Mouse (Mus musculus): ENCODE results near the gene Pdilt. TPM values are rescaled to one million over a fixed set of nuclear protein-coding genes. Genes with fewer than 3 reads are reported as not detected.

Pdilt gene
- total RNA-seq, 2 experiments from 2014 or later: not detected

DNA sequence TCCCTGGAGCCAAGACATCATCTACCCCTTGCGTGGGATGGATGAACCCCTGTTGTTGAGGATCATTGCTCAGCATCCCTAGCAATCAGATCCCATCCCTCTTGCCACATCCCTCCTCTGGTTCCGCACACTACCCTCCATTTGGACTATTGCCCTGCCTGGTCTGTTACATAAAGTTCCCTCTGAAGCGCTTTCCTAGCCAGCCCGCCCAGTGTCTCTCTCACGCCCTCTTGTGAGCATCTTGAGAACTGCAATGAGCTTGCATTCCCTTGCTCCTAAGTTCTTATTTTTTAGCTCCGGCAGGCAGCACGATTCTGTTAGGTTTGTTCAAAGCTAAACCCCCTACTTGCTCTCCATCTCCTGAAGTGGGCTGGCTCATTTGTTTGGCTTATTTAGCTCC, 10.2 kb downstream of the Pdilt start:
- peak; percentile 76 for ATAC-seq (replicated peaks; ENCODE audit: poor library complexity)

DNA sequence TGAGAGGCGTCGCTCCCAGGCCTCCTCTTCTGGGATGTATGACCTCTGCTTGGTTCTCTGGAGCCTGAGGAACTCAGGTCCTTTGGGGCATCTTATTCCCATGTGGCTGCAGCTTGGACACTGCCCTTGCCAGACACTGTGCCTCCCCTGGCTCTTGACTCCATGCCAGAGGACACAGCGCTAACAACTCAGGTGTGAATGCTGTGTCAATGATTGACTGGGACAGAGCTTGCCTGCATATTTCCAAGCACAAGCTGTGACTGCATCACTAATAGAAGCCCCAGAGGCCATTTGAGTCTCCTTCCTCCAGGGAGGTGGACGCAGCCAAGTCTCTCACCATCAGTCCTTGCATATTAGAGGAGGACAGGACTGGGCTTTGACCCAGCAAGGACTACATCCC, 12.1 kb downstream of the Pdilt start:
- ATAC-seq (replicated peaks; ENCODE audit: poor library complexity): no peak

DNA sequence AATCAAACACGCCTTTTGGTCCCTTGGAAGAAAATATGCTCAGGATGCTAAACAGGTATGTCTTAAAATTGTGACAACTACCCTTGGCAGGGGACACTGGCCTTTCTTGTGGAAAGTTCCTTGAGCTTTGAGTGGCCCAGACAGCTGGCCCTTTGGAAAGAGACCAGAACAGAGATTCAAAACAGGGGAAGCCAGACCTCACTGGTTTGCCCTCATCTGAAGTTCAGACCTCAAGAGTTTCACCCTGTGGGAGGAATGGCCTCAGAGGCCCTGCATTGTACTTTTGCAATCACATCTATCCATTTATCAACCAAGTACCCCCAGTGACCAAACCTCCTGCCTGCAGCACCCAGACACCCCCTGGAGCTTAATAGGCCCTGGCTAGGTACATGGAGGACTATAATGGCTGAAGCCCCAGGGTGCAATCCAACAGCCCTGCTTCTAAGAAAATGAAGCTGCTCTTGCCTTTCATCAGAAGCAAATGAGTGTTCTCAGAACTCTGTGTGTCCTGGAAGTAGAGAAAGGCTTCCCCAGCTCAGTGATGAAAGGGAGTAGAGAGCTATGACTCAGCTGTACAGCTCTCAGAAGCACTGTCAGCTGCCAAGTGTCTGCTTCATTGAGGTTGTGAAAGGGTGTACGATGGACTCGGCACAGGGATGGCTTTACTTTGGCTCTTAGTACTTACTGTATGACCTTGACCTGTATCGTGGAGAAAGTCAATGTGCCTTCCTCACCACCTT, 33.1 kb downstream of the Pdilt start:
- no peak for ATAC-seq (replicated peaks; ENCODE audit: poor library complexity)

DNA sequence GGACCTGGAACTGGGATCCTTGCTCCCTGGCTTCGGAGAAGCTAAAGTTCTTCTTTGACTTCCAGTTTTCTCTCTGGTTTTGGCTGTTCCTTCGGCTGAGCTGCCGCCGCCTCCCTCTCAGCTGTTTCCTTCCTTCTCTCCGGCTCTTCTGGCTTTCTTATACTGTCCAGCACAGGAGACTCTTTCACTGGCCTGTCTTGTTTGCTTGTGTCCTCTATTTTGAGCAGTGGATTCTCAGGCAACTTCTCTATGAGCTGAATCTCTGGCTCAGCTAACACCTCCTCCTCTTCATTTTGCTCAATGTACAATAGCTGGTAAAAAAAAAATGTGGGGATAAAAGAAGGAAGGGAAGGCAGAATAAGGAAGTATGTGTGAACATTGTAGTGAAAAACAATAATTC, 36.6 kb downstream of the Pdilt start:
- ATAC-seq (replicated peaks; ENCODE audit: poor library complexity): no peak

DNA sequence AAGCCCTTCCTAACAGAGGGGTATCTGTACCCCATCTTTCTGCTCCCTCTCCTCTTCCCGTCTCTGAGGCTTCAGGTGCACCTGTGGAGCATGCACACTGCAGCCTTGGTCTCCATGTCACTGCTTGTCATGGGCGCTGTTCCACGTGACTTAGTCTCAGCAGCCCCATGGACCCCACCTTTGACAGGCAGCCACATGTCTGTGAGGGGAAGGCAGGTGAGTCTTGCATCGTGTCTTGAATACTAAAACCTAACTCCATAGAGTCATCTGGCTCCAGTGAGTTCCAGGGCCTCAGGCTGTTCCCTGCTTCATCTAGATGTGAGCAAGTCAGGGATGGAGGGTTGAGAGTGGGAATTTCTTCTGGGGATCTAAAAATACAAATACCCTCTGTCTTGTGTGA, 39.1 kb downstream of the Pdilt start:
- no peak for ATAC-seq (replicated peaks; ENCODE audit: poor library complexity)

DNA sequence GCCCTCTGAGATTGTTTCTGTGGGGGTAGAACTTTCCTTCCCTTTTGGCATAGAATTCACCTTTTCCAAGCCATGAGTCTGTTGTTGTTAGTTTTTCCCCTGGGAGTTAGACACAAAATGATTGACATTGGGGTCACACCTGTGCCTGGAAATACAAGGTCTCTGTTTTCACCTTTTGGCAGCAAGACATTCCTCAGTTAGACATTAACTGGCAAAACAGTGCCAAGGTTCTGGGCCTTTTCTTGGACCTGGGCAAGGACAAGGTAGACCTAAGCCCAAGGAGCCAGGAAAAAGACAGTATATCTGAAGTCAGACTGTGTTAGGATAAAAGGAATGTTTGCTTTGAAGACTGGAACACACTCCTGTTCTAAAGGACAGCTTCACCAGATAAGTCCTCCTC, 44.0 kb downstream of the Pdilt start, which contains the start of gene Umod:
Umod (minus strand) TSS at position 27 of the 400 bp plus-strand sequence.
- ATAC-seq (replicated peaks; ENCODE audit: poor library complexity): no peak

DNA sequence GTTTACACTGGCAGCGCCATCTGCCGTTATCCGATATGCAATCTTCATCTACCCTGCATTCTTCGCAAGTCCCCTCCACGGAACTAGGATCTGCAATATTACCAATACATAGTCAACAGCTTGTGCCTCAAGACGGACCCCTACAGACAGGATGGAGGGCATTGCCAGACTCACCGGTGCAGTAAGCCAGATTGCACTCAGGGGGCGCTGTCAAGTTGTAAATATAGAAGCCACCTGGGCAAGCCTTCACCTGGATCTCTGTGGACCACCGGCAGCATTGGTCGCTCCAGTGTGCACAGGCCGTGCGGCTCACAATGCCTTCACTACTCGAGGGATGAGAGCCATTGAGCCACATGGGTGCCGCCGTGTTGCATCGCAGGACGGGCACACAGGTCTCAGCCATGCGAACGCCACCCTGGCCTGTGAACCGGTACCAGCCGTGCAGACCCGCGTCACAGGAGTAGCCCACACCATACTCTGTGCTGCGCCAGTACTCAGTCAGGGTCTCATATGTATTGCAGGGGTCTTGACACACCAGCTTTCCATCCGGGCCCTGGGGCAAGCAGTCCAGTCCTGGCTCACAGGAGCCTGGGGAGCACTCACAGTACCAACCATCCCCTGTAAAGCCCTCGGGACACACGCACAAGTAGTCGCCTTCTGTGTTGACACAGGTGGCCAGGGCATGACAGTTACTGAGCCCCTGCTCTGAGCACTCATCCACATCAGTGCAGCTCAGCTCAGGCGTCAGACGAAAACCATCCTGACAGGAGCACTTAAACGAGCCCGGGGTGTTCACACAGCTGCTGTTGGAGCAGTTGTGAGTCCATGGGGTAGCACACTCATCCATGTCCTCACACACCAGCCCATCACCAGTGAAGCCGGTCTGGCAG, 46.5 kb downstream of the Pdilt start:
- no peak for ATAC-seq (replicated peaks; ENCODE audit: poor library complexity)

DNA sequence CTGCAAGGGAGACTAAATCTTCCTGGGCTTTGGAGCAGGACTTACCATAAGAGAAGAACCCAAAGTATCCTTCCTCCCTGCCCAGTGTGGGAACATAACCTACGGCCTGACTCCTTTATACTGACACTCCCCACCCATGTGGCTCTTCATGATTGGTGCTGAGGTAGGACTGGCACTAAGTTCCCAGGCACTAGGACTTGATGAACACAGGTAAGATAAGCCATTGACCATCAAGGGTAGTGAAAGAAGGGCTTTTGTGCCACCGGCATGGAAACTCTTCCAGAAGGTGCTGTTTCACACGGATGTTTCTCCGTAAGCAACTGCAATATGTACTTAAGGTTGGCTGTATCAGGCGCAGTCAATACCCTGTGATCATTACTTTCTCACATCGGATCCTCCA, 64.1 kb downstream of the Pdilt start, which contains the start of gene Gp2:
Gp2 (minus strand) TSS at position 101 of the 400 bp plus-strand sequence.
- no peak for ATAC-seq (replicated peaks; ENCODE audit: poor library complexity)

DNA sequence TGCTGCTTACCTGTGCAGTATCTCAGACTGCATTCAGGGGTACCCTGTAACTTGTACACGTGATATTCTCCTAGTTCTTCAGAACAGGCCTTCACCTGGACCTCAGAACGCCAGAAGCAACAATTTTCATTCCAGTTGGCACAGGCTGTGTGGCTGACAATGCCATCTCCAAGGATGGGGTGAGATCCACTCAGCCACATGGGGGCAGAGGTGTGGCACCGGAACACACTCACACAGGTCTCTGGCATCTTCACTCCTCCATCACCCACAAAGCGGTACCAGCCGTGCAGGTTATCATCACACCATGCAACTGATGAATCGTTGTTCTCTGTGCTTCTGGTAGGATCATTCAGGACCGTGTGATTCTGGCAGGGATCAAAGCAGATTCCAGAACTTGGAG, 69.1 kb downstream of the Pdilt start:
- no peak for ATAC-seq (replicated peaks; ENCODE audit: poor library complexity)

DNA sequence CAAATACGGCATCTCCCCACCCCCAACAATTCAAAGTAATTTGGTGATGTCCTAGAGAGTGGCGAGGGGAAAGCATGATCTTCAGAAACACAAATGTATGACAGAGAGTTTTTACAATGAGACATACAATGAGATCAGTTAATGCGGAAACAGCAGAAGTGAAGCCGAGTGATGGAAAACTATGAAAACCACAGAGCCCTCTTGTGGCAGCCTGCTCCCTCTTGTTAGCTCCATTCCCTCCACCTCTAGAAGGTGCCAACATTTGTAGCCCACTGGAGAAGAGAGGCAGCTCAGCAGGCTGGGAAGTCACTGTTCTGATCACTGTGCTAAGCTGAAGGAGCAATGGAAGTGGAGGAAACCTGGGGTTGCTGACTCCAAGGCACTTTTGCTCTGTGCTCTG, 79.4 kb downstream of the Pdilt start:
- no peak for ATAC-seq (replicated peaks; ENCODE audit: poor library complexity)

DNA sequence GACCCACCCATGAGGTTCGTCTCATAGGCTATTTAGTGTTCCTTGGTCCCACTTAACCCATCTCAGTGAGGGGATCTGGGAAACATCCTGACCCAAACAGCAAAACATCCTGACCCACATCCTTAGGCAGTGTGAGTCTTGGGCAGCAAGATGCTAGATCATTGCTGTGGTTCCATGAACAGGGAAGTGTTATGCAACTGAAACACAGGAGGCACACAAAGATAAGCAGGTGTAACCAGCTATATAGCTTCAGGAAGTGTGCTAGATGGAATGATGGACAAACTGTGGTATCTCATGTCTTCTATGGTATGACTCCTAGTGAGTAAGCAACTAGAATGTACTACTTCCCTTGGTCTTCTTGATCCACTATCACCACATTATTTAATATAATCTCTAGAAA, 81.4 kb downstream of the Pdilt start:
- ATAC-seq (replicated peaks; ENCODE audit: poor library complexity): no peak

Other genes starting within 250 kb of the Pdilt start
- gene Gp2, start 64.2 kb downstream of the Pdilt start, total RNA-seq (2015): not detected in 2 replicates
- gene Gp2, start 64.2 kb downstream of the Pdilt start, total RNA-seq (2017): not detected in 2 replicates
- not detected in 2 replicates for gene Umod, start 44.2 kb downstream of the Pdilt start, total RNA-seq (2015)
- not detected in 2 replicates for gene Umod, start 44.2 kb downstream of the Pdilt start, total RNA-seq (2017)
- not detected in 2 replicates for gene Acsm5, start 4.0 kb downstream of the Pdilt start, total RNA-seq (2015)
- not detected in 2 replicates for gene Acsm5, start 4.0 kb downstream of the Pdilt start, total RNA-seq (2017)
- gene Acsm2, start 30.9 kb upstream of the Pdilt start, total RNA-seq (2015): not detected in 2 replicates
- not detected in 2 replicates for gene Acsm2, start 30.9 kb upstream of the Pdilt start, total RNA-seq (2017)
- not detected in 2 replicates for gene Acsm1, start 83.5 kb upstream of the Pdilt start, total RNA-seq (2015)
- not detected in 2 replicates for gene Acsm1, start 83.5 kb upstream of the Pdilt start, total RNA-seq (2017)
- not detected in 2 replicates for gene Acsm4, start 166.5 kb upstream of the Pdilt start, total RNA-seq (2015)
- not detected in 2 replicates for gene Acsm4, start 166.5 kb upstream of the Pdilt start, total RNA-seq (2017)
- 40.7 and 42.7 TPM in 2 replicates for gene Thumpd1, start 197.3 kb upstream of the Pdilt start, total RNA-seq (2015)
- 107 and 127 TPM in 2 replicates for gene Thumpd1, start 197.3 kb upstream of the Pdilt start, total RNA-seq (2017)
- gene Acsm3, start 237.4 kb upstream of the Pdilt start, total RNA-seq (2015): not detected in 2 replicates
- gene Acsm3, start 237.4 kb upstream of the Pdilt start, total RNA-seq (2017): not detected in 2 replicates